Mouse (Mus musculus): ENCODE results near the gene Mylip. TPM values are rescaled to one million over a fixed set of nuclear protein-coding genes. Genes with fewer than 3 reads are reported as not detected.

Mylip gene
- total RNA-seq, 1 experiment from 2014 or later, result 14.2 TPM

- no peak for ATAC-seq (replicated peaks; ENCODE audit: low read depth, poor library complexity, severe bottlenecking)
Observed at GRCm38 (mm10) chr13:45390312-45390961, 895 bp downstream of the Mylip start.

GRCm38 (mm10) chr13:45390962-45391853 is 1.7 kb downstream of the Mylip start:
- peak; percentile 60 for ATAC-seq (replicated peaks; ENCODE audit: low read depth, poor library complexity, severe bottlenecking)

- no peak for ATAC-seq (replicated peaks; ENCODE audit: low read depth, poor library complexity, severe bottlenecking)
Observed at GRCm38 (mm10) chr13:45391854-45392454, 2.4 kb downstream of the Mylip start.

- no peak for ATAC-seq (replicated peaks; ENCODE audit: low read depth, poor library complexity, severe bottlenecking)
Observed at GRCm38 (mm10) chr13:45394221-45394768, 4.8 kb downstream of the Mylip start.

GRCm38 (mm10) chr13:45396724-45397123 is 7.2 kb downstream of the Mylip start:
- no peak for ATAC-seq (replicated peaks; ENCODE audit: low read depth, poor library complexity, severe bottlenecking)

GRCm38 (mm10) chr13:45397240-45397639 is 7.7 kb downstream of the Mylip start:
- ATAC-seq (replicated peaks; ENCODE audit: low read depth, poor library complexity, severe bottlenecking), result peak; percentile 43; the same call in 1 of the 2 replicates

DNA sequence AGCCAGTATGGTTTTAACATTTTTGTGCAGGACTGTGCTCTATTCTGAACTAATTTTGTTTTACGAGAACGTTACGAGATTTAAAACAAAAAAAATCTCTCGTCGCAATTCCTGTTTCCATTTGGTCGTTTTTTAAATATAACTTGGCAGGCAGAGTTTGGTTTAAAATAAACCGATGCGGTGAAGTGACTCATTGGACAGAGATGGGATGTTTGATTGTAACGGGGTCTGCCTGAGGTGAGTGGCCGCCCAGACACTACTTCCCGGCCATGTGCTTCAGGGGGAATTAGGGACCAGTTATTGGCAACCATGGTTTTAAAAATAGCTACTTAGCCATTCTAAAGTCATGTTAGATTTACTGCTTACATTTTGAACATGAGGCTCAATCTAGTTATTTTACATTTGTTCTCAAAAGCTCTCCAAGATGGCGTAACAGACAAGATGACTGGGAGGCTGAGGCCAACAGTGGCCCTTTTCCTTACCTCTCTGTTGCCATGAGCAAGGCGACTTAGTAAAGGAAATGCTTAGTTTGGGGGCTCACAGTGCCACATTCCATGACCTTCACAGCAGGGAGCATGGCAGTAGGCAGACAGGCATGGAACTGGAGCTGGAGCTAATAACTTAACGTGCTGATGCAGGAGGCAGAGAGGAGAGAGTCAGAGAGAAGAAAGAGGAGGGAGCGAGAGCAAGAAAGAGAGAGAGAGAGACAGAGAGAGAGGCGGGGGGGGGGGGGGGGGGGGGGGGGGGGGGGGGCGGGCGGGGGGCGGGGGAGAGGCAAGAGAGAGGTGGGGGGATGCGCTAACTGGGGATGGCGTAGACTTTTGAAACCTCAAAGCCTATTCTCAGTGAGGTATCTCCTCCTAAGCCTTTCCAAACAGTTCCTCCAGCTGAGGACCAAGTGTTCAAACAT is 8.6 kb downstream of the Mylip start:
- ATAC-seq (replicated peaks; ENCODE audit: low read depth, poor library complexity, severe bottlenecking), result no peak

- no peak for ATAC-seq (replicated peaks; ENCODE audit: low read depth, poor library complexity, severe bottlenecking)
Observed at GRCm38 (mm10) chr13:45400700-45401099, 11.2 kb downstream of the Mylip start.

DNA sequence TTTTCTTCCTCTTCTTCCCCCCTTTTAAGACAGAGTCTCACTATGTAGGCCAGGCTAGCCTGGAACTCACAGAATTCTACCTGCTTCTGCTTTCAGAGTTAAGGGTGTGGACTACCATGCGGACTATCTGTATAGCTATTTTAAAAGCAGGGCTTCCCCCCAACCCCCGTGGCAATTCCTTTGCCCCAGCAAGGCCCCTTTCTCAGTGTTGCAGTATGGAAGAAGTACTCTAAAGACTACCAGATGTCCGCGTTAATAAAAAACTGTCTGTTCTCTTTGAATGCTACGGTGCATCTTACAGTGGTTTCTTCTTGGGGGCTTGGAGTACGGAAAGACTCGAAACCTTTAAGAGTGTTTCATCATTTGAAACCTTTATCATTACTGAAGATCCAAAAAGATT is 12.3 kb downstream of the Mylip start:
- ATAC-seq (replicated peaks; ENCODE audit: low read depth, poor library complexity, severe bottlenecking), result no peak

GRCm38 (mm10) chr13:45402316-45403039 is 12.9 kb downstream of the Mylip start:
- ATAC-seq (replicated peaks; ENCODE audit: low read depth, poor library complexity, severe bottlenecking), result no peak

DNA sequence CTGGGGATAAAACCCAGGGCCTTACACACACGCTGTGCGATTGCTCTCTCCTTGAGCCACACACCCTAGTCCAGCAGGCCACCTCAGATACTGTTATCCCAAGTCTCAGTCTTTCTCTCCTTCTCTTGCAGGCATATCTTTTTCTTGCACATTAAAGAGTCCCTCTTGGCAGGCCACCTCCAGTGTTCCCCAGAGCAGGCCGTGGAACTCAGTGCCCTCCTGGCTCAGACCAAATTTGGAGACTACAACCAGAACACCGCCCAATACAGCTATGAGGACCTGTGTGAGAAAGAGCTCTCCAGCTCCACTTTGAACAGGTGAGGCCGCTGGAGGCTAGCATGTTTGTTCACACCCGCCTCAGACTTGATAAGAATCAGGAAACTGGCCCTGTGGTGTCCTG is 14.7 kb downstream of the Mylip start:
- ATAC-seq (replicated peaks; ENCODE audit: low read depth, poor library complexity, severe bottlenecking), result peak; percentile 77; the same call in 1 of the 2 replicates

GRCm38 (mm10) chr13:45405194-45405810 is 15.8 kb downstream of the Mylip start:
- no peak for ATAC-seq (replicated peaks; ENCODE audit: low read depth, poor library complexity, severe bottlenecking)

DNA sequence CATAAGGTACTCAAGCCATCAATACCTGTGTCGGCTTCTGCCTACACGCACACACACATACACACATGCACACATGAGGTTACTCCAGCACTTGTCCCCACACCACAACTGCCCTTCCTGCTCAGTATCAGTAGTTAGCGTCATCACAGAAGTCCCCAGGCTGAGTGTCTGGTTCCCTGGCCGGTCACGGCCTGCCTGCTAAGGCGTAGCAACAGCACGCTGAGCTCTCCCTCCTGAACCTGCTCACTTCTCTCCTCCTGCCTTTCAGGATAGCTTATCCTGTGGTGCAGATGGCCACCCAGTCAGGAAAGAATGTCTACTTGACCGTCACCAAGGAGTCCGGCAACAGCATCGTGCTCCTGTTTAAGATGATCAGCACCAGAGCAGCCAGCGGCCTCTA is 16.7 kb downstream of the Mylip start:
- ATAC-seq (replicated peaks; ENCODE audit: low read depth, poor library complexity, severe bottlenecking), result no peak

DNA sequence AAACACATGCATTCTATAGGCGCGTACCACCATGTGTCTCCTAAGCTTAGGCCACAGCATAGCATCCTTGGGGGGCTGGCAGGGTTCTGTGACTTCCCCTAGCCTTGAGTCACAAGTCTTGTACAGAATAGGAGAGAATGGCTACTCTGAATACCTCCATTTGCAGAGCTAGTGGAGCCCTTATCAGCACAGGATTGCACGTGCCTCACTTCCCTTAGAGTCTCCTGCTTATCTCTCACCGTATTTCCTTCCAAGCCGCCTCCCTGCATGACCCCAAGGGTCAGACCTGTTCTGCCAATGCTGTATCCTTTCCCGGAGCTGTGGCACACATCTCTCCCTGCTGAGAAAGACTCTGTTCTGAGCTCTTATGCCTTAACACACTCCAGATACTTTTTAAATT is 17.2 kb downstream of the Mylip start:
- ATAC-seq (replicated peaks; ENCODE audit: low read depth, poor library complexity, severe bottlenecking), result 0 out of 2 replicates have a peak, but pooled peaks have one; percentile 21

GRCm38 (mm10) chr13:45410936-45411335 is 21.4 kb downstream of the Mylip start:
- no peak for ATAC-seq (replicated peaks; ENCODE audit: low read depth, poor library complexity, severe bottlenecking)

- no peak for ATAC-seq (replicated peaks; ENCODE audit: low read depth, poor library complexity, severe bottlenecking)
Observed at GRCm38 (mm10) chr13:45413066-45413465, 23.5 kb downstream of the Mylip start.

GRCm38 (mm10) chr13:45414031-45414430 is 24.5 kb downstream of the Mylip start:
- ATAC-seq (replicated peaks; ENCODE audit: low read depth, poor library complexity, severe bottlenecking), result no peak

DNA sequence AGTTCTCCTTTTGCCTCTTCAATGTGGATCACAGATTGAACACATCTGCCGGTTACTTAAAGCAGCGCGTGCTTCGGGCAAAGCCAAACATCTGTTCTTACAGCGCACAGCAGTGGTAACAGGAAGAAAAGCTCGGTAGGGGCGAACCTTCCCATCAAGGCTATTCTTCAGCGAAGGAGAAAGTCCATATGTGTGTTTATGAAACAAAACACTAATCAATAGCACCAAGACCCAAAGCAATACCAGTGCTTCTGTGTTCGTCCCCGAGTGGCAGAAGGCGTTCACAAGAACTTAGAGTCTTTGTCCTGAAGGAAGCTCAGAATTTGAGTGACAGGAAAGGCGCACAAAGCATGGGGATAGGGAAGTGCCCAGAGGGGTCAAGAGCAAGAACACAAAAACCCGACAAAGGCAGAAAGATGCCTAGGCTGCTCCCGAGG is 27.1 kb downstream of the Mylip start:
- ATAC-seq (replicated peaks; ENCODE audit: low read depth, poor library complexity, severe bottlenecking), result no peak
